Mouse (Mus musculus) E14TG2a.4 (cell line): ENCODE data around the gene Lrrc49.

Experiments
- H3K27me3 ChIP-seq: 2 replicates; pipeline ENCODE4 v1.6.1; 2014; ENCODE audit warnings: low read length, control low read depth; ENCODE audit not compliant: insufficient read depth
- H3K36me3 ChIP-seq: 2 replicates; pipeline ENCODE4 v1.6.1; 2014; ENCODE audit warnings: low read length, control low read depth; ENCODE audit not compliant: insufficient read depth
- H3K4me1 ChIP-seq: replicated peaks from 2 replicates; pipeline ENCODE4 v1.6.1; 2014; ENCODE audit warnings: low read depth, low read length, control low read depth
- H3K4me3 ChIP-seq: replicated peaks from 2 replicates; pipeline ENCODE4 v1.5.1; 2014; ENCODE audit warnings: mild to moderate bottlenecking, low read length
- H3K9me3 ChIP-seq: 2 replicates; pipeline ENCODE4 v1.6.1; 2014; ENCODE audit warnings: low read length, control low read depth
- CTCF ChIP-seq: conservative IDR thresholded peaks from 2 replicates; pipeline ENCODE4 v1.5.1; 2014; ENCODE audit warnings: low read length
- NANOG ChIP-seq: IDR thresholded peaks from 2 replicates; pipeline ENCODE4 v1.6.1; 2014; ENCODE audit warnings: borderline replicate concordance, low read length, mixed read lengths
- POU5F1 ChIP-seq: IDR thresholded peaks from 2 replicates; pipeline ENCODE4 v1.6.1; 2014; ENCODE audit warnings: low read length, borderline replicate concordance

Lrrc49 gene

DNA sequence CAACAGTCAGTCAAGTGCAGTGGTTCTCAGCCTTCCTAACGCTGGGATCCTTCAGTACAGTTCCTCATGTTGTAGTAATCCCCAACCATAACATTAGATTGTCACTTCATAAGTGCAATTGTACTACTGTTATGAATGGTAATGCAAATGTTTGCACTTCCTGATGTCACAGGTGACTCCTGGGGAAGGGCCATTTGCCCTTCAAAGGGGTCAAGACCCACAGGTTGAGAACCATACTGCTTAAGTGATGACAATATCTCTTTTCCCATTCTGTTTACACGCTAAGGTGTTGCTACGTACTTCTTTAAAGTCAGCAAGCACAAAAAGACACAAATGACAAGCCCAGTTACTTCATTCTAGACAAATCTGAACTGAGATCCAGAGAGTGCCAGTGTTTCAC lies 22.4 kb downstream of the Lrrc49 start:
- Histone ChIP-seq H3K9me3 (no peaks in the 10 kb centered on the region), H3K27me3 (no peaks in the 10 kb centered on the region), H3K4me1 (peaks cover 7% of the 10 kb centered on the region; the same call in 1 of the 2 replicates), H3K4me3 (no peak overlapping the region), H3K36me3 (no peaks in the 10 kb centered on the region)
- no peak for TF ChIP-seq POU5F1

DNA sequence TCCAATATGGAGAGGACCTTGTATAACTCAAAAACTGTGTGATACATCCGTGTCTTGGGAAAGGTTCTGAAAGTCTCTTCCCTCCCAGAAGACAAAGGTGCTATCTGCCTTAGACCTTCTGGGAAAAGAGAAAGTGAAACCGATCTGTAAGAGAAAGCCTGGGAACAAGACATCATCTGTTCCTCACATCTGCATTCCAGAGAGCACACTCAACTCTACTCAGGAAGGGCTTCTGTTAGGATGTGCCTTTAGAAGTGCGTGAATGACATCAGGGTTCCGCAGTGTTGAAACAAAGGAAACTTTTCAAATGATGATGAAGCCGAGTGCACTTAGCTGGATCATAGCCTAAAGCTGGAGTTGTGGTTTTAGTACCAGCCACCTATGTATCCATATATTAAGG lies 23.1 kb downstream of the Lrrc49 start:
- Histone ChIP-seq H3K36me3 (no peaks in the 10 kb centered on the region), H3K9me3 (no peaks in the 10 kb centered on the region)
- TF ChIP-seq CTCF: no peak
- TF ChIP-seq POU5F1: no peak
- no peak for TF ChIP-seq NANOG

DNA sequence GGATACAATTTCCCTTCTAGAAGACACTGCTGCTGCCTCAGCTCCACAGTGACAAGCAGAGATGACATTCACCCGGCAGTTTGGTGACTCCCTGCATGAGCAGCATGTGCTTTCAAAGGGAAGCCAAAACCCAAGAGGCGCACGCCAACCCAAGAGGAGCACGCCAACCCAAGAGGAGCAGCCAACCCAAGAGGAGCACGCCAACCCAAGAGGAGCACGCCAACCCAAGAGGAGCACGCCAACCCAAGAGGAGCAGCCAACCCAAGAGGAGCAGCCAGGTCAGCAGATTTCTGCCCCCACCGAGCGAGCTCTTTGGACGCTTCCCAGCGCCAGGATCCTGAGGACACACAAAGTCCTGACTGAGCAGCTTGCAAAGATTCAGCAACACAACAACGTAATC lies 23.6 kb downstream of the Lrrc49 start:
- Histone ChIP-seq H3K4me3 (no peak overlapping the region), H3K36me3 (no peaks in the 10 kb centered on the region), H3K9me3 (no peaks in the 10 kb centered on the region), H3K4me1 (peaks cover 7% of the 10 kb centered on the region; the same call in 1 of the 2 replicates), H3K27me3 (no peaks in the 10 kb centered on the region)
- TF ChIP-seq POU5F1: no peak
- TF ChIP-seq NANOG: no peak
- TF ChIP-seq CTCF: no peak

More for the DNA sequence above, 23.1 kb downstream of the Lrrc49 start:
- Histone ChIP-seq H3K4me3 (no peak overlapping the region), H3K27me3 (no peaks in the 10 kb centered on the region), H3K4me1 (peaks cover 7% of the 10 kb centered on the region; the same call in 1 of the 2 replicates)

DNA sequence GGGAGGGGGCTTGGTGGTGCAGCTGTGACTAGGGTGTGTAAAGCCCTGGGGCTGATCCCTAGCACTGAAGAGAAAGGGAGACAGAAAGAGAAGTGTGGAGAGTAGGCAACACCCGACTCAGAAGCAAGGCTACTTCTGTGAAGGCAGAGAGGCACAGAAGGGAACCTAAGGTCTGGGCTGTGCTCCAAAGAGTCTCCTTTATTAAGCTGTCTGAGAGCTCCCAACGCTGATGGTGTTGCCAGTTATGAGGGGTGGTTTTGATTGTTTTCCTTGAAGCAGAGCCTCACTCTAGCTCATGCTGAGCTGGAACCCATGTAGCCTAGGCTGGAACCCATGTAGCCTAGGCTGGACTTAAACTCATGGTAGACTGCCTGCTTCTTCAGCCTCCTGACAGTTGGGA lies 25.0 kb downstream of the Lrrc49 start:
- Histone ChIP-seq H3K36me3 (no peaks in the 10 kb centered on the region), H3K4me1 (peaks cover 7% of the 10 kb centered on the region; the same call in 1 of the 2 replicates), H3K27me3 (no peaks in the 10 kb centered on the region), H3K9me3 (no peaks in the 10 kb centered on the region), H3K4me3 (no peak overlapping the region)
- TF ChIP-seq POU5F1: no peak
- TF ChIP-seq CTCF: no peak
- TF ChIP-seq NANOG: no peak

DNA sequence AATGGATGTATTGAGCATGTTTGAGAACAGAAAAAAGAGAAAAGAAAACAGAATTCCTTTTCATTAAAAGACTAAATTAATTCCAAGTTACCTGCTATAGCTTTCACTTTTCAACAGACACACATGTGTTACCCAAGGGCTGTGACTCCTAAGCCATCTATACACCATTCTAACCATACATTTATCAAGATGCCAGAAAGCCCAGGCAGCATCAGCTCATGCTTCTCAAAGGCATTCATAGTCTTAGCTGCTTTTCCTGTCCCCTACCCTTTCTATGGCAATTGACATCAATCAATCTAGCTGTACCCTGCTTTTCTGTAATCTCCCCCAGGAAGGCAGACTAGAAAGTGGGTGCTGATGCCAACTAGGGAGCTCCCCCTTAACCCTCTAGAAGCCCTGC lies 34.4 kb downstream of the Lrrc49 start:
- TF ChIP-seq POU5F1: no peak
- TF ChIP-seq NANOG: no peak
- no peak for TF ChIP-seq CTCF
- Histone ChIP-seq H3K4me1 (peaks cover 27% of the 10 kb centered on the region), H3K27me3 (no peaks in the 10 kb centered on the region), H3K36me3 (no peaks in the 10 kb centered on the region), H3K4me3 (no peak overlapping the region), H3K9me3 (no peaks in the 10 kb centered on the region)

DNA sequence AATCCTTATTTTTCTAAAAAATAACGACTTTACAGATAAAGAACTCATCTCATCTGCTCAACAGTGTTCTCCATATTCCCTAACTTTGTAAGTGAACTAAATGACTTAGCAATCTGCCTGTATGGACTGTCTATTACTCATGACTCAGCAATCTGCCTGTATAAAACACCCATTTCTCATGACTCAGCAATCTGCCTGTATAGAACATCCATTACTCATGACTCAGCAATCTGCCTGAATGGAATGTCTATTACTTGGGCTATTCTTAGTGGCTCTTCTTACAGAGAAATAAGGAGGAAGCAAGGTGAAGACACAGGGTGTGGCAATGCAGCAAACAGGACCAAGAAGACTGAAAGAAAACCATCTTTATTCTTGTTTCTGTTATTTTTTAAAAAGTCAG lies 34.8 kb downstream of the Lrrc49 start:
- no peak for TF ChIP-seq CTCF
- TF ChIP-seq POU5F1: no peak
- no peak for TF ChIP-seq NANOG
- Histone ChIP-seq H3K27me3 (no peaks in the 10 kb centered on the region), H3K4me3 (no peak overlapping the region), H3K36me3 (no peaks in the 10 kb centered on the region), H3K9me3 (no peaks in the 10 kb centered on the region), H3K4me1 (peaks cover 31% of the 10 kb centered on the region)

DNA sequence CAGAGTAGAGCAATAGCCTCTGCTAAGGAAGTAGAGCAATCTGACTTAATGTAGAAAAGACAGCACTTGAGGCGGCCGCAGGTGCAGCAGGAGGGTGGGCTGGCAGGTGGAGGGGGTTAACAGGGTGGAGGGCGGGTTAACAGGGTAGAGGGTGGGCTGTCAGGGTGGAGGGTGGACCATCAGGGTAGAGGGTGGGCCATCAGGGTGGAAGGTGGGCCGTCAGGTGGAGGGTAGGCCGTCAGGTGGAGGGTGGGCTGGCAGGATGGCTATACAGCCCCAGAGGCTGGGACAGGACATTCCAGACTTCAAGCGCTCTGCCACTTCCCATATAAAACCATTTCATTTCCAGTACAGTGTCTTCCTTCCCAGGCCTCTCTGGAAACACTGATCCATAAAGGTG lies 37.7 kb downstream of the Lrrc49 start:
- Histone ChIP-seq H3K9me3 (no peaks in the 10 kb centered on the region), H3K4me1 (peaks cover 35% of the 10 kb centered on the region), H3K4me3 (no peak overlapping the region), H3K36me3 (no peaks in the 10 kb centered on the region), H3K27me3 (no peaks in the 10 kb centered on the region)
- TF ChIP-seq POU5F1 (no peak), NANOG (no peak), CTCF (no peak)

DNA sequence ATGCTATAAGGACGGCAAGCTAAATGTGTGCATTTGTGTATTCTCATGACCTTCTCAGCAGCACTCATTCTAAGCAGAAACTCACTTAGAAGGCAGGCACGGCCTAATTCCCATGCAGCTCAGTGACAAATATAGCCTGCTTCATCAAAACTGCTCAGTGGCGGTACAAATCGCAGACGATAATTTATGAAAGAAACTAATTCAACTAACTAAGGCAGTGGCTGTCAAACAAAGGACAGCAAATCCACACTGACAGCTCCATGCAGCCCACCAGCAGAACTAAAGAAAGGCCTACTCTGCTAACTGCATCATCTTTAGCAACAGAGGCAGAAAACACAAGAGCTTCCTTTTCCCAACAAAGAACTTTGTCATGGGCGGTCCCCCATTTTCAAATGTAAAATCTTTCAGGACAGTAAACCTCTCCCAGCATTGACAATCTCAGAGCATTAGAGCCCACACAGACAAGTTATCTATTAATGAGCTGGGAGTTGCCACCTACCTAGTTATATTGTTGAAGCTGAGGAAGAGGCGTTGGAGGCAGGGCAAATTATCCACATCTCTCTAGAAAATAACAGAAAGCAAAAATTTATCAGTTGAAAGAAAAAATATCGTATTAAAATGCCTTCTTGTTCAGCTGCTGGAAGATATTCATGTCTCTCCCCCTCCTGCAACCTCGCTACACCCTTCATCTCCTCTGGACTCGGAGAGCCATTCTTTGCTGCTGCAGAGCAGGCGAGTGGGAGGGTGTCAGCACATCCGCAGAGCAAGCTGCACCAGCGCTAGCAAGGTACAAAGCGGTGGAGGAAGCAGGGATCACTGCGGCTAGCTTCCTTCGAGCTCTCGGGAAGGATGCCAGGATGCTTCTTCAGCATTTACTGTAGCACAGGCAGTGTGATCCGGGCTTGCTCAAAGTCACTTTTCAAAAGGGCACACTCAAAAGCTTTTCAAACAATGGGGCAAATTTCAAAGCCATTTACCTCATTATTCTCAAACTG lies 38.7 kb downstream of the Lrrc49 start:
- Histone ChIP-seq H3K4me1 (peaks cover 35% of the 10 kb centered on the region), H3K27me3 (no peaks in the 10 kb centered on the region), H3K9me3 (0 out of 2 replicates have a peak, but pooled peaks cover 9% of the 10 kb centered on the region), H3K4me3 (0 out of 2 replicates have a peak overlapping the region, but pooled peaks have one; percentile 8), H3K36me3 (no peaks in the 10 kb centered on the region)
- no peak for TF ChIP-seq POU5F1
- TF ChIP-seq NANOG: peak; percentile 58; the same call in 1 of the 2 replicates

DNA sequence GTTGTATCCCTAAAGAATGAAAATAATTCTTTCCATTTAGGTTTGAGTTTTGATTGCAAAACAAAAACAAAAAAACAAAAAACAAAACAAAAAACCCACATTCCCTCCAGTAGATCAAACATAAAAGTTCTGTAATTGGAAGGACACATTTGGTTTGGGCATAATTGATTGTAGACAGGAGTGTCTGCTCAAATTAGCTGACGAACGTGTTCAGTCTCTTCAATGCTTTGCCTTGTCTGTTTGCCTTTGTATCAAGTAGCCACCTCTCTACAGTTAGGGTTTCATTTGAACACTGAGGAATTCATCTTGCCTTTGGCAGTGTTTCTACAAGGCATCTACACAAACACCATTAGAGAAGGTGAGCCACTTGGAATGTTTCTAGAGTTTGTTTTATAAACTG lies 54.4 kb downstream of the Lrrc49 start:
- TF ChIP-seq POU5F1: no peak
- no peak for TF ChIP-seq CTCF
- no peak for TF ChIP-seq NANOG

More for the DNA sequence above, 54.4 kb downstream of the Lrrc49 start:
- Histone ChIP-seq H3K9me3 (no peaks in the 10 kb centered on the region), H3K4me1 (no peaks in the 10 kb centered on the region), H3K36me3 (no peaks in the 10 kb centered on the region), H3K27me3 (no peaks in the 10 kb centered on the region), H3K4me3 (no peak overlapping the region)
